8 mouse cellular contexts compared by ENCODE assay signal in genomic region chr12:86221074-86221703, GRCm38 (mm10). TPM values are rescaled to one million over a fixed set of nuclear protein-coding genes. Genes with fewer than 3 reads are reported as not detected.
DNase-seq lines count a peak whose midpoint lies in the region; ATAC-seq and TF ChIP-seq lines count a peak whose summit lies in the region.

No protein-coding gene starts in this region.

- peak; percentile 49 for DNase-seq in G1E (ENCODE audit: low spot score)
- no peak for DNase-seq in hindbrain, embryonic 14.5 days (ENCODE audit: low spot score)
- DNase-seq in liver, postnatal 0 days: no peak
- DNase-seq in left cerebral cortex, adult 9 months (ENCODE audit: low spot score in 2 of 2): no peak
- DNase-seq in adrenal gland, adult 2 months: no peak

- no peak overlapping the region for H3K27ac ChIP-seq in hindbrain, embryonic 14.5 days
- peak overlapping the region; percentile 34; the same call in 1 of the 2 replicates for H3K27ac ChIP-seq in liver, postnatal 0 days (ENCODE audit: low read depth)

- H3K4me2 ChIP-seq in hindbrain, embryonic 14.5 days (replicated peaks): peak overlapping the region; percentile 73
- peak overlapping the region; percentile 69 for H3K4me2 ChIP-seq in liver, postnatal 0 days (ENCODE audit: low read depth, low read length)

- H3K4me1 ChIP-seq in erythroblast, embryonic 14.5 days (ENCODE audit: control insufficient read depth): peaks cover 39% of the 10 kb centered on the region
- H3K4me1 ChIP-seq in G1E (ENCODE audit: insufficient read depth, low read depth, low read length): peaks cover 42% of the 10 kb centered on the region
- peaks cover 12% of the 10 kb centered on the region for H3K4me1 ChIP-seq in hindbrain, embryonic 14.5 days (replicated peaks; ENCODE audit: control insufficient read depth, insufficient read depth, low read length)
- peaks cover 5% of the 10 kb centered on the region; the same call in 1 of the 2 replicates for H3K4me1 ChIP-seq in liver, postnatal 0 days (ENCODE audit: insufficient read depth)

- H3K9ac ChIP-seq in hindbrain, embryonic 14.5 days: peak overlapping the region; percentile 53
- no peak overlapping the region for H3K9ac ChIP-seq in liver, postnatal 0 days (replicated peaks)

- H3K4me3 ChIP-seq in erythroblast, embryonic 14.5 days (replicated peaks): peak overlapping the region; percentile 62
- peak overlapping the region; percentile 68 for H3K4me3 ChIP-seq in G1E (ENCODE audit: low read depth, low read length)
- peak overlapping the region; percentile 27 for H3K4me3 ChIP-seq in hindbrain, embryonic 14.5 days (replicated peaks; ENCODE audit: low read length)
- peak overlapping the region; percentile 20; the same call in 1 of the 2 replicates for H3K4me3 ChIP-seq in liver, postnatal 0 days (ENCODE audit: low read depth, low read length)

- no peaks in the 10 kb centered on the region for H3K36me3 ChIP-seq in erythroblast, embryonic 14.5 days (ENCODE audit: control insufficient read depth)
- no peaks in the 10 kb centered on the region for H3K36me3 ChIP-seq in G1E (replicated peaks)
- H3K36me3 ChIP-seq in hindbrain, embryonic 14.5 days (replicated peaks; ENCODE audit: control insufficient read depth, insufficient read depth): no peaks in the 10 kb centered on the region
- H3K36me3 ChIP-seq in liver, postnatal 0 days (replicated peaks; ENCODE audit: insufficient read depth, low read length): no peaks in the 10 kb centered on the region

- peaks cover 32% of the 10 kb centered on the region for H3K27me3 ChIP-seq in erythroblast, embryonic 14.5 days (ENCODE audit: control insufficient read depth)
- H3K27me3 ChIP-seq in G1E (ENCODE audit: insufficient read depth, low read length): peaks cover 3% of the 10 kb centered on the region; the same call in 1 of the 2 replicates
- H3K27me3 ChIP-seq in hindbrain, embryonic 14.5 days (ENCODE audit: control insufficient read depth, insufficient read depth, low read length): peaks cover 8% of the 10 kb centered on the region; the same call in 1 of the 2 replicates
- peaks cover 34% of the 10 kb centered on the region for H3K27me3 ChIP-seq in liver, postnatal 0 days (ENCODE audit: insufficient read depth, low read length)

- TF ChIP-seq EP300 in liver, postnatal 0 days (IDR thresholded peaks at IDR 0.05; ENCODE audit: low read depth): no peak

- WGBS in hindbrain, embryonic 14.5 days: 46% methylated on average over 16 of the region's 16 CpGs
- WGBS in liver, postnatal 0 days (ENCODE audit: insufficient replicate concordance): 41% methylated on average over 16 of the region's 16 CpGs

- no peaks in the 10 kb centered on the region for H3K9me3 ChIP-seq in erythroblast, embryonic 14.5 days (ENCODE audit: control insufficient read depth, low read length)
- H3K9me3 ChIP-seq in G1E (replicated peaks): no peaks in the 10 kb centered on the region
- no peaks in the 10 kb centered on the region for H3K9me3 ChIP-seq in hindbrain, embryonic 14.5 days (ENCODE audit: control insufficient read depth, low read length)
- H3K9me3 ChIP-seq in liver, postnatal 0 days (ENCODE audit: low read length): no peaks in the 10 kb centered on the region

- ATAC-seq in erythroblast, adult 5-6 weeks (replicated peaks; ENCODE audit: low FRiP score, poor library complexity, severe bottlenecking): no peak
- ATAC-seq in G1E (ENCODE audit: extremely low read depth, insufficient number of reproducible peaks, low FRiP score, poor library complexity, severe bottlenecking): peak; percentile 24; the same call in 1 of the 2 replicates
- ATAC-seq in hindbrain, embryonic 14.5 days (ENCODE audit: low FRiP score): no peak
- ATAC-seq in liver, postnatal 0 days: 0 out of 2 replicates have a peak, but pooled peaks have one; percentile 27
- no peak for ATAC-seq in monocyte, adult 5-6 weeks (replicated peaks; ENCODE audit: insufficient number of reproducible peaks, low FRiP score, low TSS enrichment, poor library complexity, severe bottlenecking)

- no peak for TF ChIP-seq CTCF in G1E (IDR thresholded peaks at IDR 0.05; ENCODE audit: low read depth, low read length)
- TF ChIP-seq CTCF in liver, postnatal 0 days (IDR thresholded peaks at IDR 0.05; ENCODE audit: low read depth): no peak

RNA-seq across cellular contexts. Expression of gene Gpatch2l, which starts 20.5 kb away (rescaled TPM):
- 0.44 and 0.52 TPM in 2 replicates for polyA plus RNA-seq in erythroblast, embryonic 14.5 days (2012)
- 13.4 and 17.1 TPM in 2 replicates for total RNA-seq in erythroblast, adult 5-6 weeks (2015; ENCODE audit: low replicate concordance)
- 15.9 and 16.8 TPM in 2 replicates for total RNA-seq in erythroblast, adult 5-6 weeks (2017; ENCODE audit: low replicate concordance)
- total RNA-seq in G1E (2014; fragmentation: Nextera tagmentation) (58.1 and 95.0 TPM in 2 replicates), G1E (2017) (53.9 and 56.4 TPM in 2 replicates)
- polyA plus RNA-seq in G1E (2012): 17.9 and 18.4 TPM in 2 replicates
- polyA plus RNA-seq in hindbrain, embryonic 14.5 days (2014; fragmentation: Nextera tagmentation; extraction: Ambion mirVana): 26.7 and 29.6 TPM in 2 replicates
- polyA plus RNA-seq in liver, postnatal 0 days (2015; fragmentation: Nextera tagmentation; extraction: Ambion mirVana): 4.7 and 5.5 TPM in 2 replicates
- 10 to 100 TPM; 17.6 to 18.6 TPM for total RNA-seq in adrenal gland, adult 2 months (2021)
- 5.7 and 7.0 TPM in 2 replicates for polyA plus RNA-seq in adrenal gland, adult 2 months (2012; rRNA removed)
- 63.6 to 98.5 TPM (median 88.6 TPM) in 3 replicates for total RNA-seq in monocyte, adult 5-6 weeks (2017)

Comparison
In these comparisons a context has a peak if more than half of its experiments do, and no peak if none do; other contexts are left out.
1. ATAC-seq: peak in G1E (single experiment) and liver, postnatal 0 days (single experiment); none in erythroblast, adult 5-6 weeks (single experiment), hindbrain, embryonic 14.5 days (single experiment) and monocyte, adult 5-6 weeks (single experiment).
2. Peak in every context shown above with its lines, with median percentiles within 50 percentile points of each other: H3K4me3 ChIP-seq.